ENCODE assay signal across 8 mouse cellular contexts in the genomic region with DNA sequence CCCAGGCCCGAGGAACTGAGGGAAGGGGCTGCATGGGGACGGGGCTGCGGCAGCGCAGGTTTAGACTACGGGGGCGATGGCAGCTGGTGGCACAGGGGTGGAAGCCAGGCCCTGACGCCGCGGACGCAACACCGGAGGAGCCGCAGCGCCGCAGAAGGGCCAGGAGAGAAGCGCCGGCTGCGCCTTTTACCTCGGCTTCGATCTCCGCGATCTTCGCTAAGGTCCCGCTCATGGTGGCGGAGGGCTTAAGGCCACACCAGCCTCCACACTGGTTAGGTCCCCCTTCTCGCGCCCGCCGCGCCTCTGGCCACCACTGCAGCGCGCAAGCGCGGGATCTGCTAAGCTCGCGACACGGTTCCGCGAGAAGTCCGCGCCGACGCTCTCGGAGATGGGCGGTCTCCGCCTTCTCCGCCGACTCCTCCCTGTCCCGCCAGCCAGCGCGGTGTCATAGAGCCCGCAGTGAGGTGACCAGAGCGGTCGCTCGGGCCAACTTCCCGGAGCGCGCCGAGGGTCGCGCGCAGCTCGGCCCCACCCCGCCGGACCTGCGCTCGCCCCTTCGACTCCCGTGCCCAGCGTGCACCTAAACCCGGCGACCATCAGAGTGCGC. TPM values are rescaled to one million over a fixed set of nuclear protein-coding genes. Genes with fewer than 3 reads are reported as not detected.
DNase-seq lines count a peak whose midpoint lies in the region; ATAC-seq and TF ChIP-seq lines count a peak whose summit lies in the region.

A gene (minus strand): TSS at position 337 of the 607 bp plus-strand sequence.

- peak within 1 kb of the TSS; percentile 97 for H3K4me3 ChIP-seq in embryonic facial prominence, embryonic 14.5 days (ENCODE audit: low read depth, low read length)
- H3K4me3 ChIP-seq in heart, adult 2 months = peak within 1 kb of the TSS; percentile 89
- H3K4me3 ChIP-seq in limb, embryonic 13.5 days = peak within 1 kb of the TSS; percentile 91
- H3K4me3 ChIP-seq in midbrain, embryonic 16.5 days (ENCODE audit: low read depth, low read length) = peak within 1 kb of the TSS; percentile 65

- TF ChIP-seq POLR2A in heart, adult 2 months (IDR thresholded peaks at IDR 0.05; ENCODE audit: insufficient read depth, low read depth, low read length) = peak; percentile 94

- TF ChIP-seq CTCF in heart, adult 2 months (IDR thresholded peaks at IDR 0.05) = 0 out of 2 replicates have a peak, but pooled peaks have one; percentile 27

- no peaks in the 10 kb centered on the region for H3K27me3 ChIP-seq in embryonic facial prominence, embryonic 14.5 days (replicated peaks; ENCODE audit: control insufficient read depth, insufficient read depth, low read length)
- no peaks in the 10 kb centered on the region for H3K27me3 ChIP-seq in heart, adult 2 months (ENCODE audit: control insufficient read depth, insufficient read depth, low read length)
- no peaks in the 10 kb centered on the region for H3K27me3 ChIP-seq in limb, embryonic 13.5 days
- no peaks in the 10 kb centered on the region for H3K27me3 ChIP-seq in midbrain, embryonic 16.5 days (ENCODE audit: control insufficient read depth, insufficient read depth, low read depth, low read length)

- TF ChIP-seq EP300 in heart, adult 2 months (IDR thresholded peaks at IDR 0.05; ENCODE audit: insufficient read depth, low read depth, low read length) = no peak

- intact Hi-C loops in heart, adult 2 months (cut with DNase I) = loop anchor here (1.0 to 5.0 kb wide), 2 partner anchors 23 to 64 kb away; a partner anchor contains a TSS

- WGBS in embryonic facial prominence, embryonic 14.5 days = under 1% methylated on average over 46 of the region's 72 CpGs
- under 1% methylated on average over 72 of the region's 72 CpGs for WGBS in heart, adult 2 months
- under 1% methylated on average over 72 of the region's 72 CpGs for WGBS in limb, embryonic 13.5 days
- WGBS in midbrain, embryonic 16.5 days = under 1% methylated on average over 68 of the region's 72 CpGs

- 0 out of 2 replicates have a peak, but pooled peaks cover 3% of the 10 kb centered on the region for H3K79me2 ChIP-seq in heart, adult 2 months (replicated peaks; ENCODE audit: control insufficient read depth, insufficient read depth, low read length)

- peak within 1 kb of the TSS; percentile 80 for H3K4me2 ChIP-seq in embryonic facial prominence, embryonic 14.5 days (ENCODE audit: low read depth, low read length)
- peak within 1 kb of the TSS; percentile 79 for H3K4me2 ChIP-seq in limb, embryonic 13.5 days (replicated peaks)
- peak within 1 kb of the TSS; percentile 70 for H3K4me2 ChIP-seq in midbrain, embryonic 16.5 days (ENCODE audit: low read length)

- ATAC-seq in embryonic facial prominence, embryonic 14.5 days (ENCODE audit: low read depth) = peak; percentile 98
- ATAC-seq in limb, embryonic 13.5 days (ENCODE audit: low FRiP score, low read depth) = peak; percentile 98
- peak; percentile 98 for ATAC-seq in midbrain, embryonic 16.5 days

- H3K27ac ChIP-seq in embryonic facial prominence, embryonic 14.5 days (replicated peaks; ENCODE audit: low read depth, low read length) = peak within 1 kb of the TSS; percentile 97
- H3K27ac ChIP-seq in heart, adult 2 months = peak within 1 kb of the TSS; percentile 95
- H3K27ac ChIP-seq in limb, embryonic 13.5 days = peak within 1 kb of the TSS; percentile 97
- peak within 1 kb of the TSS; percentile 91 for H3K27ac ChIP-seq in midbrain, embryonic 16.5 days (ENCODE audit: low read length)

- H3K9ac ChIP-seq in embryonic facial prominence, embryonic 14.5 days (ENCODE audit: low read depth, low read length) = peak within 1 kb of the TSS; percentile 99
- H3K9ac ChIP-seq in heart, adult 2 months (ENCODE audit: low read depth, low read length) = peak within 1 kb of the TSS; percentile 88
- peak within 1 kb of the TSS; percentile 97 for H3K9ac ChIP-seq in limb, embryonic 13.5 days
- H3K9ac ChIP-seq in midbrain, embryonic 16.5 days (ENCODE audit: low read depth, low read length) = peak within 1 kb of the TSS; percentile 87

- H3K36me3 ChIP-seq in embryonic facial prominence, embryonic 14.5 days (ENCODE audit: control insufficient read depth, insufficient read depth, low read length) = peaks cover 36% of the 10 kb centered on the region
- H3K36me3 ChIP-seq in heart, adult 2 months (ENCODE audit: control insufficient read depth, insufficient read depth, low read length) = peaks cover 9% of the 10 kb centered on the region; the same call in 1 of the 2 replicates
- H3K36me3 ChIP-seq in limb, embryonic 13.5 days = peaks cover 28% of the 10 kb centered on the region
- H3K36me3 ChIP-seq in midbrain, embryonic 16.5 days (ENCODE audit: control insufficient read depth, insufficient read depth, low read length) = peaks cover 9% of the 10 kb centered on the region; the same call in 1 of the 2 replicates

- DNase-seq in 3T3-L1 (ENCODE audit: low read depth, low spot score) = peak; percentile 91
- DNase-seq in adrenal gland, postnatal 4 days (ENCODE audit: low spot score in 2 of 2) = peak; percentile 80 to 87
- peak; percentile 98 for DNase-seq in embryonic facial prominence, embryonic 14.5 days (ENCODE audit: low spot score)
- peak; percentile 96 for DNase-seq in heart, adult 2 months
- DNase-seq in kidney, adult 8-10 months = peak; percentile 92 to 93
- DNase-seq in spleen, postnatal 10 days (ENCODE audit: low spot score in 2 of 2) = peak; percentile 90 to 95

- peaks cover 10% of the 10 kb centered on the region for H3K4me1 ChIP-seq in embryonic facial prominence, embryonic 14.5 days (ENCODE audit: control insufficient read depth, insufficient read depth, low read length)
- H3K4me1 ChIP-seq in heart, adult 2 months (ENCODE audit: control insufficient read depth, insufficient read depth, low read length) = peaks cover 4% of the 10 kb centered on the region
- peaks cover 13% of the 10 kb centered on the region for H3K4me1 ChIP-seq in limb, embryonic 13.5 days
- peaks cover 29% of the 10 kb centered on the region for H3K4me1 ChIP-seq in midbrain, embryonic 16.5 days (ENCODE audit: control insufficient read depth, insufficient read depth, low read length)

- no peaks in the 10 kb centered on the region for H3K9me3 ChIP-seq in embryonic facial prominence, embryonic 14.5 days (ENCODE audit: control insufficient read depth, low read length)
- no peaks in the 10 kb centered on the region for H3K9me3 ChIP-seq in limb, embryonic 13.5 days
- H3K9me3 ChIP-seq in midbrain, embryonic 16.5 days (replicated peaks; ENCODE audit: control insufficient read depth, low read length, poor library complexity, severe bottlenecking) = no peaks in the 10 kb centered on the region

RNA-seq across cellular contexts. Expression of the gene that starts here (rescaled TPM):
- 100 to 1,000 TPM; 116 to 117 TPM for total RNA-seq in adrenal gland, postnatal 4 days (2021)
- polyA plus RNA-seq in embryonic facial prominence, embryonic 14.5 days (2014; fragmentation: Nextera tagmentation; extraction: Ambion mirVana) = 177 and 190 TPM in 2 replicates
- total RNA-seq in heart, adult 2 months (2021) = 10 to 100 TPM; 59.0 to 61.7 TPM
- 19.9 and 38.5 TPM in 2 replicates for polyA plus RNA-seq in heart, adult 2 months (2012; rRNA removed)
- polyA plus RNA-seq in limb, embryonic 13.5 days (2015; fragmentation: Nextera tagmentation; extraction: Ambion mirVana) = 226 and 231 TPM in 2 replicates
- polyA plus RNA-seq in midbrain, embryonic 16.5 days (2015; fragmentation: Nextera tagmentation; extraction: Ambion mirVana) = 212 and 223 TPM in 2 replicates

Comparison
In these comparisons a context has a peak if more than half of its experiments do, and no peak if none do; other contexts are left out.
1. Peak in every context shown above with its lines: DNase-seq, ATAC-seq, H3K4me3 ChIP-seq and H3K27ac ChIP-seq.